Mouse (Mus musculus) heart, postnatal 0 days (tissue): ENCODE measurements at regions not wholly inside any gene's neighbourhood (a gene's known extent, or its start where the extent isn't known, plus 50 kb on each side); places are given as distances from the start of the nearest gene placed in this dataset.

Source experiments
- ATAC-seq: fragments of 200-750 bp; cut with Nextera tagmentation; 2 replicates; pipeline ENCODE4 v1.8.0; 2017; ENCODE audit warnings: low read depth, moderate number of reproducible peaks, moderate library complexity; ENCODE audit not compliant: insufficient read depth
- DNase-seq: peaks from one replicate; pipeline ENCODE4 v3.0.0-alpha.2; 2016; ENCODE audit warnings: low spot score
- H3K27ac ChIP-seq: fragments of 300-500 bp; sonication (generic); 2 replicates; pipeline ENCODE4 v1.5.1; 2014; ENCODE audit warnings: low read depth, mild to moderate bottlenecking
- H3K27me3 ChIP-seq: fragments of 300-500 bp; sonication (generic); 2 replicates; pipeline ENCODE4 v1.6.1; 2014; ENCODE audit warnings: low read length, mixed read lengths; ENCODE audit not compliant: control insufficient read depth, insufficient read depth
- H3K36me3 ChIP-seq: fragments of 300-500 bp; sonication (generic); replicated peaks from 2 replicates; pipeline ENCODE4 v1.6.1; 2014; ENCODE audit warnings: low read length, mixed read lengths; ENCODE audit not compliant: control insufficient read depth, insufficient read depth
- H3K4me1 ChIP-seq: fragments of 300-500 bp; sonication (generic); 2 replicates; pipeline ENCODE4 v1.6.1; 2014; ENCODE audit warnings: antibody characterized with exemption; ENCODE audit not compliant: control insufficient read depth, insufficient read depth
- H3K4me2 ChIP-seq: fragments of 300-500 bp; sonication (generic); 2 replicates; pipeline ENCODE4 v1.6.1; 2014; ENCODE audit warnings: low read depth, mild to moderate bottlenecking, low read length, moderate library complexity
- H3K4me3 ChIP-seq: fragments of 300-500 bp; sonication (generic); 2 replicates; pipeline ENCODE4 v1.5.1; 2014; ENCODE audit warnings: low read depth, low read length
- H3K9ac ChIP-seq: fragments of 300-500 bp; sonication (generic); replicated peaks from 2 replicates; pipeline ENCODE4 v1.6.1; 2014; ENCODE audit warnings: low read depth, low read length, mixed read lengths
- H3K9me3 ChIP-seq: fragments of 300-500 bp; sonication (generic); replicated peaks from 2 replicates; pipeline ENCODE4 v1.6.1; 2016; ENCODE audit warnings: low read length; ENCODE audit not compliant: control insufficient read depth
- CTCF ChIP-seq: IDR thresholded peaks from 2 replicates; pipeline ENCODE4 v1.5.1; 2016; ENCODE audit warnings: antibody characterized with exemption, control low read depth, low read depth
- EP300 ChIP-seq: IDR thresholded peaks from 2 replicates; pipeline ENCODE4 v1.6.1; 2016; ENCODE audit warnings: antibody characterized with exemption, low read depth
- whole genome bisulfite sequencing: fragments of 180-500 bp; shearing (Covaris S2); extraction: QIAGEN DNeasy Blood & Tissue Kit; methylation state at CpG from one replicate; pipeline ENCODE4 v1.1.7; 2014; 5-methylcytosine and 5-hydroxymethylcytosine counted together

GRCm38 (mm10) chr14:114836723-114837349, 255.2 kb upstream of the Gpc5 start:
- H3K9ac ChIP-seq, result no peak overlapping the region
- no peaks in the 10 kb centered on the region for H3K36me3 ChIP-seq
- no peaks in the 10 kb centered on the region for H3K27me3 ChIP-seq
- TF ChIP-seq CTCF (no peak), EP300 (no peak)
- 69% methylated on average over 3 of the region's 3 CpGs for WGBS
- no peaks in the 10 kb centered on the region for H3K9me3 ChIP-seq
- no peak for ATAC-seq
- H3K4me1 ChIP-seq, result no peaks in the 10 kb centered on the region
- H3K4me3 ChIP-seq, result no peak overlapping the region
- no peak overlapping the region for H3K4me2 ChIP-seq
- DNase-seq, result no peak
- no peak overlapping the region for H3K27ac ChIP-seq

GRCm38 (mm10) chr14:114837652-114838276, 254.3 kb upstream of the Gpc5 start:
- ATAC-seq (no peak), DNase-seq (no peak)
- H3K4me1 ChIP-seq, result no peaks in the 10 kb centered on the region
- H3K27ac ChIP-seq, result no peak overlapping the region
- no peaks in the 10 kb centered on the region for H3K36me3 ChIP-seq
- no peak overlapping the region for H3K4me3 ChIP-seq
- TF ChIP-seq EP300 (no peak), CTCF (no peak)
- H3K9ac ChIP-seq, result no peak overlapping the region
- WGBS, result 55% methylated on average over 16 of the region's 16 CpGs
- H3K9me3 ChIP-seq, result no peaks in the 10 kb centered on the region
- no peak overlapping the region for H3K4me2 ChIP-seq
- no peaks in the 10 kb centered on the region for H3K27me3 ChIP-seq

- Histone ChIP-seq H3K9me3 (no peaks in the 10 kb centered on the region), H3K4me2 (no peak overlapping the region), H3K9ac (no peak overlapping the region), H3K27me3 (no peaks in the 10 kb centered on the region), H3K27ac (no peak overlapping the region), H3K4me3 (no peak overlapping the region), H3K36me3 (no peaks in the 10 kb centered on the region), H3K4me1 (no peaks in the 10 kb centered on the region)
- ATAC-seq, result no peak
- no peak for DNase-seq
- TF ChIP-seq EP300, result no peak
- no peak for TF ChIP-seq CTCF
- 81% methylated on average over 2 of the region's 2 CpGs for WGBS
Measured at GRCm38 (mm10) chr14:114839340-114839903, 252.6 kb upstream of the Gpc5 start.

- Histone ChIP-seq H3K4me1 (no peaks in the 10 kb centered on the region), H3K27ac (no peak overlapping the region), H3K36me3 (no peaks in the 10 kb centered on the region), H3K27me3 (no peaks in the 10 kb centered on the region), H3K4me3 (no peak overlapping the region), H3K9ac (no peak overlapping the region), H3K9me3 (no peaks in the 10 kb centered on the region), H3K4me2 (no peak overlapping the region)
- no peak for DNase-seq
- WGBS, result 72% methylated on average over 5 of the region's 5 CpGs
- no peak for ATAC-seq
- TF ChIP-seq EP300 (no peak), CTCF (no peak)
Measured at GRCm38 (mm10) chr14:114840766-114841165, 251.2 kb upstream of the Gpc5 start.

- Histone ChIP-seq H3K4me3 (no peak overlapping the region), H3K36me3 (no peaks in the 10 kb centered on the region), H3K9me3 (no peaks in the 10 kb centered on the region), H3K9ac (no peak overlapping the region), H3K4me1 (no peaks in the 10 kb centered on the region), H3K27ac (no peak overlapping the region), H3K27me3 (no peaks in the 10 kb centered on the region), H3K4me2 (no peak overlapping the region)
- DNase-seq, result no peak
- ATAC-seq, result no peak
- TF ChIP-seq CTCF, result no peak
- no peak for TF ChIP-seq EP300
- 37% methylated on average over 5 of the region's 5 CpGs for WGBS
Measured at GRCm38 (mm10) chr14:114841552-114841951, 250.5 kb upstream of the Gpc5 start.
